Mouse (Mus musculus): Measurements from ENCODE around the gene Nme3. TPM values are rescaled to one million over a fixed set of nuclear protein-coding genes. Genes with fewer than 3 reads are reported as not detected.

Gene Nme3
- polyA plus RNA-seq (2014; fragmentation: Nextera tagmentation; extraction: Ambion mirVana): 39.4 and 43.9 TPM in 2 replicates

GRCm38 (mm10) chr17:24896241-24896992 lies at the start of gene Nme3:
Nme3 (plus strand) TSS chr17:24896500.
- WGBS: 1% methylated on average over 50 of the region's 50 CpGs
- ATAC-seq (ENCODE audit: insufficient number of reproducible peaks, insufficient read depth, low FRiP score, low read depth): peak; percentile 45; the same call in 1 of the 2 replicates
- H3K4me2 ChIP-seq (ENCODE audit: low read length): peak within 1 kb of the TSS; percentile 72
- H3K27me3 ChIP-seq (ENCODE audit: control insufficient read depth, insufficient read depth, low read length): no peaks in the 10 kb centered on the region
- peaks cover 13 to 36% of the 10 kb centered on the region in 2 experiments for H3K4me1 ChIP-seq (ENCODE audit: control insufficient read depth in 2 of 2, insufficient read depth in 2 of 2, low read length in 2 of 2)
- H3K27ac ChIP-seq (replicated peaks in 1 of 2; ENCODE audit: control insufficient read depth in 1 of 2, insufficient read depth in 1 of 2, low read depth in 2 of 2, low read length in 2 of 2): peak within 1 kb of the TSS; percentile 75 to 84
- peaks cover 70% of the 10 kb centered on the region for H3K36me3 ChIP-seq (ENCODE audit: control insufficient read depth, insufficient read depth, low read length)
- peak within 1 kb of the TSS; percentile 69 to 81 for H3K4me3 ChIP-seq (ENCODE audit: control insufficient read depth in 1 of 2, insufficient read depth in 1 of 2, low read depth in 1 of 2, low read length in 2 of 2)
- H3K9me3 ChIP-seq (ENCODE audit: control insufficient read depth, low read length): no peaks in the 10 kb centered on the region
- H3K9ac ChIP-seq (ENCODE audit: low read length): peak within 1 kb of the TSS; percentile 91

GRCm38 (mm10) chr17:24847386-24847785 lies 48.9 kb upstream of the Nme3 start:
- ATAC-seq (ENCODE audit: insufficient number of reproducible peaks, insufficient read depth, low FRiP score, low read depth): no peak
- WGBS: 87% methylated on average over 1 of the region's 1 CpGs
- Histone ChIP-seq H3K27me3 (ENCODE audit: control insufficient read depth, insufficient read depth, low read length) (no peaks in the 10 kb centered on the region), H3K9me3 (ENCODE audit: control insufficient read depth, low read length) (no peaks in the 10 kb centered on the region), H3K9ac (ENCODE audit: low read length) (no peak overlapping the region), H3K4me1 (ENCODE audit: control insufficient read depth in 2 of 2, insufficient read depth in 2 of 2, low read length in 2 of 2) (peaks cover 6 to 12% of the 10 kb centered on the region in 2 experiments; a peak in 3 of 4 replicates), H3K27ac (replicated peaks in 1 of 2; ENCODE audit: control insufficient read depth in 1 of 2, insufficient read depth in 1 of 2, low read depth in 2 of 2, low read length in 2 of 2) (no peak overlapping the region), H3K4me2 (ENCODE audit: low read length) (no peak overlapping the region), H3K36me3 (ENCODE audit: control insufficient read depth, insufficient read depth, low read length) (no peaks in the 10 kb centered on the region), H3K4me3 (ENCODE audit: control insufficient read depth in 1 of 2, insufficient read depth in 1 of 2, low read depth in 1 of 2, low read length in 2 of 2) (no peak overlapping the region)

GRCm38 (mm10) chr17:24848600-24849031 lies 47.7 kb upstream of the Nme3 start:
- peaks cover 10% of the 10 kb centered on the region; the same call in 1 of the 2 replicates for H3K36me3 ChIP-seq (ENCODE audit: control insufficient read depth, insufficient read depth, low read length)
- H3K4me2 ChIP-seq (ENCODE audit: low read length): peak overlapping the region; percentile 94
- peak overlapping the region; percentile 31 to 84 for H3K4me3 ChIP-seq (ENCODE audit: control insufficient read depth in 1 of 2, insufficient read depth in 1 of 2, low read depth in 1 of 2, low read length in 2 of 2)
- H3K9me3 ChIP-seq (ENCODE audit: control insufficient read depth, low read length): no peaks in the 10 kb centered on the region
- peaks cover 6 to 12% of the 10 kb centered on the region in 2 experiments; a peak in 3 of 4 replicates for H3K4me1 ChIP-seq (ENCODE audit: control insufficient read depth in 2 of 2, insufficient read depth in 2 of 2, low read length in 2 of 2)
- H3K27me3 ChIP-seq (ENCODE audit: control insufficient read depth, insufficient read depth, low read length): no peaks in the 10 kb centered on the region
- no peak for ATAC-seq (ENCODE audit: insufficient number of reproducible peaks, insufficient read depth, low FRiP score, low read depth)
- H3K9ac ChIP-seq (ENCODE audit: low read length): peak overlapping the region; percentile 89
- H3K27ac ChIP-seq (replicated peaks in 1 of 2; ENCODE audit: control insufficient read depth in 1 of 2, insufficient read depth in 1 of 2, low read depth in 2 of 2, low read length in 2 of 2): peak overlapping the region in 1 of 2 experiments; percentile 98; a peak in 2 of 4 replicates

GRCm38 (mm10) chr17:24849733-24850064 lies 46.6 kb upstream of the Nme3 start:
- Histone ChIP-seq H3K4me1 (ENCODE audit: control insufficient read depth in 2 of 2, insufficient read depth in 2 of 2, low read length in 2 of 2) (peaks cover 5 to 12% of the 10 kb centered on the region in 2 experiments; a peak in 3 of 4 replicates), H3K4me2 (ENCODE audit: low read length) (peak overlapping the region; percentile 94), H3K27ac (replicated peaks in 1 of 2; ENCODE audit: control insufficient read depth in 1 of 2, insufficient read depth in 1 of 2, low read depth in 2 of 2, low read length in 2 of 2) (peak overlapping the region; percentile 98), H3K4me3 (ENCODE audit: control insufficient read depth in 1 of 2, insufficient read depth in 1 of 2, low read depth in 1 of 2, low read length in 2 of 2) (peak overlapping the region; percentile 76 to 84), H3K9ac (ENCODE audit: low read length) (peak overlapping the region; percentile 89), H3K9me3 (ENCODE audit: control insufficient read depth, low read length) (no peaks in the 10 kb centered on the region), H3K27me3 (ENCODE audit: control insufficient read depth, insufficient read depth, low read length) (no peaks in the 10 kb centered on the region), H3K36me3 (ENCODE audit: control insufficient read depth, insufficient read depth, low read length) (peaks cover 20% of the 10 kb centered on the region; the same call in 1 of the 2 replicates)
- under 1% methylated on average over 21 of the region's 21 CpGs for WGBS
- peak; percentile 45; the same call in 1 of the 2 replicates for ATAC-seq (ENCODE audit: insufficient number of reproducible peaks, insufficient read depth, low FRiP score, low read depth)

- Histone ChIP-seq H3K9ac (ENCODE audit: low read length) (peak within 1 kb of the TSS; percentile 89), H3K4me3 (ENCODE audit: control insufficient read depth in 1 of 2, insufficient read depth in 1 of 2, low read depth in 1 of 2, low read length in 2 of 2) (peak within 1 kb of the TSS; percentile 76 to 84), H3K27me3 (ENCODE audit: control insufficient read depth, insufficient read depth, low read length) (no peaks in the 10 kb centered on the region), H3K4me2 (ENCODE audit: low read length) (peak within 1 kb of the TSS; percentile 94), H3K36me3 (ENCODE audit: control insufficient read depth, insufficient read depth, low read length) (peaks cover 20% of the 10 kb centered on the region; the same call in 1 of the 2 replicates), H3K4me1 (ENCODE audit: control insufficient read depth in 2 of 2, insufficient read depth in 2 of 2, low read length in 2 of 2) (peaks cover 3 to 12% of the 10 kb centered on the region in 2 experiments; a peak in 3 of 4 replicates), H3K9me3 (ENCODE audit: control insufficient read depth, low read length) (no peaks in the 10 kb centered on the region), H3K27ac (replicated peaks in 1 of 2; ENCODE audit: control insufficient read depth in 1 of 2, insufficient read depth in 1 of 2, low read depth in 2 of 2, low read length in 2 of 2) (peak within 1 kb of the TSS; percentile 98)
- under 1% methylated on average over 58 of the region's 58 CpGs for WGBS
- ATAC-seq (ENCODE audit: insufficient number of reproducible peaks, insufficient read depth, low FRiP score, low read depth): peak; percentile 96
These were observed 46.1 kb upstream of the Nme3 start, which contains the start of gene Fahd1 for GRCm38 (mm10) chr17:24850065-24850772. Fahd1 (minus strand) TSS chr17:24850364.

GRCm38 (mm10) chr17:24850773-24851127 lies 45.5 kb upstream of the Nme3 start:
- Histone ChIP-seq H3K4me1 (ENCODE audit: control insufficient read depth in 2 of 2, insufficient read depth in 2 of 2, low read length in 2 of 2) (peaks cover 2 to 12% of the 10 kb centered on the region in 2 experiments; a peak in 3 of 4 replicates), H3K36me3 (ENCODE audit: control insufficient read depth, insufficient read depth, low read length) (peaks cover 25% of the 10 kb centered on the region), H3K27me3 (ENCODE audit: control insufficient read depth, insufficient read depth, low read length) (no peaks in the 10 kb centered on the region), H3K27ac (replicated peaks in 1 of 2; ENCODE audit: control insufficient read depth in 1 of 2, insufficient read depth in 1 of 2, low read depth in 2 of 2, low read length in 2 of 2) (peak overlapping the region in 1 of 2 experiments; percentile 98; a peak in 2 of 4 replicates), H3K4me2 (ENCODE audit: low read length) (peak overlapping the region; percentile 94), H3K4me3 (ENCODE audit: control insufficient read depth in 1 of 2, insufficient read depth in 1 of 2, low read depth in 1 of 2, low read length in 2 of 2) (peak overlapping the region; percentile 76 to 84), H3K9me3 (ENCODE audit: control insufficient read depth, low read length) (no peaks in the 10 kb centered on the region), H3K9ac (ENCODE audit: low read length) (peak overlapping the region; percentile 84)
- under 1% methylated on average over 20 of the region's 20 CpGs for WGBS
- no peak for ATAC-seq (ENCODE audit: insufficient number of reproducible peaks, insufficient read depth, low FRiP score, low read depth)

- Histone ChIP-seq H3K9ac (ENCODE audit: low read length) (peak overlapping the region; percentile 84), H3K4me1 (ENCODE audit: control insufficient read depth in 2 of 2, insufficient read depth in 2 of 2, low read length in 2 of 2) (peaks cover 2 to 12% of the 10 kb centered on the region in 2 experiments; a peak in 3 of 4 replicates), H3K27ac (replicated peaks in 1 of 2; ENCODE audit: control insufficient read depth in 1 of 2, insufficient read depth in 1 of 2, low read depth in 2 of 2, low read length in 2 of 2) (no peak overlapping the region), H3K9me3 (ENCODE audit: control insufficient read depth, low read length) (no peaks in the 10 kb centered on the region), H3K4me3 (ENCODE audit: control insufficient read depth in 1 of 2, insufficient read depth in 1 of 2, low read depth in 1 of 2, low read length in 2 of 2) (peak overlapping the region; percentile 76 to 84; a peak in 3 of 4 replicates), H3K27me3 (ENCODE audit: control insufficient read depth, insufficient read depth, low read length) (no peaks in the 10 kb centered on the region), H3K36me3 (ENCODE audit: control insufficient read depth, insufficient read depth, low read length) (peaks cover 32% of the 10 kb centered on the region), H3K4me2 (ENCODE audit: low read length) (peak overlapping the region; percentile 94)
- WGBS: 81% methylated on average over 10 of the region's 10 CpGs
- no peak for ATAC-seq (ENCODE audit: insufficient number of reproducible peaks, insufficient read depth, low FRiP score, low read depth)
These were observed 44.7 kb upstream of the Nme3 start for GRCm38 (mm10) chr17:24851381-24852125.
